Mouse (Mus musculus) olfactory bulb, adult 2 months (tissue): ENCODE results near the gene Igdcc3. TPM values are rescaled to one million over a fixed set of nuclear protein-coding genes. Genes with fewer than 3 reads are reported as not detected.
"Not testable (repeated sequence)": the region's sequence is repeated elsewhere in the genome, so short reads cannot be mapped to it uniquely, and the experiment has no call there.

Source experiments
- H3K27ac ChIP-seq: fragments of 200-500 bp; 2 replicates; pipeline ENCODE4 v1.5.1; 2012; ENCODE audit warnings: low read depth, low read length; ENCODE audit not compliant: insufficient read depth
- H3K4me1 ChIP-seq: fragments of 200-500 bp; 2 replicates; pipeline ENCODE4 v1.6.1; 2012; ENCODE audit warnings: low read length; ENCODE audit not compliant: control insufficient read depth, insufficient read depth
- H3K4me3 ChIP-seq: fragments of 200-500 bp; 2 replicates; pipeline ENCODE4 v1.5.1; 2012; ENCODE audit warnings: mild to moderate bottlenecking, low read depth, low read length, moderate library complexity; ENCODE audit not compliant: insufficient read depth
- CTCF ChIP-seq: fragments of 200-500 bp; IDR thresholded peaks from 2 replicates; pipeline ENCODE4 v1.5.1; 2012; ENCODE audit warnings: low read depth, mild to moderate bottlenecking, low read length, moderate library complexity; ENCODE audit not compliant: insufficient read depth
- POLR2A ChIP-seq: fragments of 200-500 bp; IDR thresholded peaks from 2 replicates; pipeline ENCODE4 v1.6.1; 2012; ENCODE audit warnings: mild to moderate bottlenecking, low read depth, low read length, moderate library complexity; ENCODE audit not compliant: insufficient read depth
- WGBS: fragments of 180-500 bp; shearing (Covaris S2); methylation state at CpG from one replicate; pipeline ENCODE4 v1.1.7; 2018; 5-methylcytosine and 5-hydroxymethylcytosine counted together
- polyA plus RNA-seq: library from polyadenylated mRNA; stranded (reverse); fragments of >200 nt; gene quantifications from 2 replicates; pipeline ENCODE4 v1.2.4, GENCODE M21; 2012; ENCODE audit warnings: low replicate concordance; ENCODE audit not compliant: missing spikeins, insufficient read depth, insufficient read length

Gene Igdcc3
- polyA plus RNA-seq, 1 experiment: not detected

DNA sequence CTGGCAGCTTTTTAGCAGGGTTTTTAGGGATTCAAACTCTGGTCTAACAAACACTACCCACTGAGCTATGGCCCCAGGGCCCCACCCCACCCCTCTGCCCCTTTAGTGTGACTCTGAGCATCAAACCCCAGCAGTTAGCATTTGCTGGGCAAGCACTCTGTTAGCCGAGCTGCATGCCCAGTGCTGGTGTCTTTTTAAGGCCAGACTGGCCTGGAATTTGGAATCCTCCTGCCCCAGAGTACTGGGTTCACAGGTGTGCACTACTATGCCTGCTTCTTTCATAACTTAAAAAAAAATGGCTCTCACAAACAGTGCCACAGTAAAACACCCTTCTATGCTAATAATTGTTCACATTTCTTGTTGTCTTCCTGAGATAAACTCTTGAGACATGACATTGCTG lies 77.9 kb downstream of the Igdcc3 start:
- no peak for TF ChIP-seq POLR2A
- no peak for TF ChIP-seq CTCF
- no peak overlapping the region for H3K4me3 ChIP-seq
- WGBS: 79% methylated on average over 1 of the region's 1 CpGs
- H3K27ac ChIP-seq: no peak overlapping the region
- H3K4me1 ChIP-seq: peaks cover 13% of the 10 kb centered on the region

DNA sequence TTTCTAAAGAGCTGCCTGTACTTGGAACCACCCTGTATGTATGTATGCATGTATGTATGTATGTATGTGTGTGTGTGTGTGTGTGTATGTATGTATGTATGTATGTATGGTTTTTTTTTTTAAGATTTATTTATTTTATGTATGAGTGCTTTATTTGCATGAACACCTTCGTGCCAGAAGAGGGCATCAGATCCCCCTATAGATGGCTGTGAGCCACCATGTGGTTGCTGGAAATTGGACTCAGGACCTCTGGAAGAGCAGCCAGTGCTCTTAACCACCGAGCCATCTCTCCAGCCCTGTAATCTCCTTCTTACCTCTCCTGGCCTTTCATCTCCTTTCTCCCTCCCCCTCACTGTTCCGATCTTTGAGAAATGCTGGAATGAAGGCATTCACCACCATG lies 79.4 kb downstream of the Igdcc3 start:
- H3K27ac ChIP-seq, H3K4me3 ChIP-seq: not testable (repeated sequence)
- WGBS: 49% methylated on average over 3 of the region's 3 CpGs
- peaks cover 11% of the 10 kb centered on the region for H3K4me1 ChIP-seq

DNA sequence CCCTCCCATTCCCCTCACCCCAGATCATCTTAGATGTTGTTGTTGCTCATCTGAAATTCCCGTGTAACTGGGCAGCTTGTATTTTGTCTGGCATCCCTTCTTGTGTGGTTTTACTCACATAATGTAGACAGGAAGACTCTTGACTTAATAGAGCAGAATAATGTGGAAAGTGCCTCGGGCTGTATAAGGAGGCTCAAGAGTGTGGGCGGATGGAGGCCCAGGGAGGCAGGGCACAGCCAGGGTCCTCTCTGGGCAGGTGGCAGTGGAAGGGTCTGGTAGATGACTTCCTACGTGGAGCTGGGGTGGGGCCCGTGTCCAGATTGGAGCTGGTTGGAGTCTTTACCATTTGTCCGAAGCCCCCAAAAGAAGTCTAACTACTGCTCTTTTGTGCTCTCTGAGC lies 82.9 kb downstream of the Igdcc3 start:
- TF ChIP-seq POLR2A (no peak), CTCF (no peak)
- Histone ChIP-seq H3K27ac (no peak overlapping the region), H3K4me3 (no peak overlapping the region), H3K4me1 (peaks cover 2% of the 10 kb centered on the region; the same call in 1 of the 2 replicates)
- 75% methylated on average over 6 of the region's 6 CpGs for WGBS

DNA sequence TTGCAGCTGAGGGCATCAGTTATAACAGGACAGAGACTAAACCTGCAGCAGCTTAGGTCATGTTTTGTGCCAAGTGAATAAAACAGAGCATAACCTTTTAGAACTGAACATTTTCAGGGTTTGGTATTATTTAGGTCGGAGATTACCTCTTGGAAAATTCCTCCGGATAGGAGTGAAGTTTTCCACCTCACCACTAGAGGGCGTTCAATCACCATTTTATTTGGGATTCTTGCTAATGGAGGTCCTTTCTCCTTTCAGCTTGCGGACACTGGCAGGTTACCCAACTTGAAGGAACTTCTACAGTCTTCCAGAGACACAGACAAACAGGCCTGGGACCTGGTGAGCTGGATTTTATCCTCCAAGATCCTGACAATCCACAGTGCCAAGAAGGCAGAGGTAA lies 84.8 kb downstream of the Igdcc3 start:
- no peak overlapping the region for H3K27ac ChIP-seq
- H3K4me1 ChIP-seq: peaks cover 2% of the 10 kb centered on the region; the same call in 1 of the 2 replicates
- no peak overlapping the region for H3K4me3 ChIP-seq
- 34% methylated on average over 4 of the region's 4 CpGs for WGBS
- TF ChIP-seq POLR2A: no peak
- TF ChIP-seq CTCF: peak; percentile 12; the same call in 1 of the 2 replicates

DNA sequence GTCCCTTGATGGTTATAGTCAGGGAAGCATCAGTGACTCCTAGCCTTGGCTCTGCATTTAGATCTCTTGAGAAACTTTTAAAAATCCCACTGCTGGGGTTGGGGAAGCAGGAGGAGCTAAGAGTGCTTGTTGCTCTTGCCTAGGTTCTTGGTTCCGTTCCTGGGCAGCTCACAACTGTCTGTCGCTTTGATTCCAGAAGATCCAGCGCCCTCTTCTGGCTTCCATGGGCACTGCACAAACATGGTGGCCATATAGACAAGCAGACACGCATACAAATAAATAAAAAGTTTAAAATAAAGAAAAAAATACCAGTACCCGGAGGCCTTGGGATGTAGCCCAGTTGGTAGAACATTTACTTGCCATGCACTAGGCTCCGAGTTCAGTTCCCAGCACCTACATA lies 89.3 kb downstream of the Igdcc3 start:
- Histone ChIP-seq H3K27ac (no peak overlapping the region), H3K4me1 (peaks cover 8% of the 10 kb centered on the region; the same call in 1 of the 2 replicates), H3K4me3 (no peak overlapping the region)
- no peak for TF ChIP-seq CTCF
- TF ChIP-seq POLR2A: no peak
- 80% methylated on average over 6 of the region's 6 CpGs for WGBS

DNA sequence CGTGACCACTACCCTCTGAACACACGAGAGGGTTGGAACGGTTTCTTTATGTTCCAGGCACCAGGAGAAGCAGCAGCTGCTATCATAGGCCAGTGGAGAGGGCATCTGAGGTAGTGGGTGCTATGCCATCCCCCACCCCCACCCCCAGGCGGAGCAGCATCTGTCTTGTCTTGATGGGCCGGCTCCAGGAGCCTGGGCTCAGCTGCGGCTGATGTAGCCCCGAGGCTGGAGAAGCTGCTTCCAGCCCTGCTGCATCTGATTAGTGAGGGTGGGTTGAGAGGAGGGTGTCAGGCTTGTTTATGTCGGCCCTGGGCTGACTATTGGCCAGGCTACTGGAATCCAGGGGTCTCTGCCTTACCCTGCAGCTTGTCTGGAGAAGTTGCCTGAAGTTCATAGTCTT lies 90.3 kb downstream of the Igdcc3 start:
- H3K27ac ChIP-seq: no peak overlapping the region
- H3K4me1 ChIP-seq: peaks cover 8% of the 10 kb centered on the region; the same call in 1 of the 2 replicates
- H3K4me3 ChIP-seq: no peak overlapping the region
- TF ChIP-seq POLR2A (no peak), CTCF (no peak)
- WGBS: 52% methylated on average over 8 of the region's 8 CpGs

DNA sequence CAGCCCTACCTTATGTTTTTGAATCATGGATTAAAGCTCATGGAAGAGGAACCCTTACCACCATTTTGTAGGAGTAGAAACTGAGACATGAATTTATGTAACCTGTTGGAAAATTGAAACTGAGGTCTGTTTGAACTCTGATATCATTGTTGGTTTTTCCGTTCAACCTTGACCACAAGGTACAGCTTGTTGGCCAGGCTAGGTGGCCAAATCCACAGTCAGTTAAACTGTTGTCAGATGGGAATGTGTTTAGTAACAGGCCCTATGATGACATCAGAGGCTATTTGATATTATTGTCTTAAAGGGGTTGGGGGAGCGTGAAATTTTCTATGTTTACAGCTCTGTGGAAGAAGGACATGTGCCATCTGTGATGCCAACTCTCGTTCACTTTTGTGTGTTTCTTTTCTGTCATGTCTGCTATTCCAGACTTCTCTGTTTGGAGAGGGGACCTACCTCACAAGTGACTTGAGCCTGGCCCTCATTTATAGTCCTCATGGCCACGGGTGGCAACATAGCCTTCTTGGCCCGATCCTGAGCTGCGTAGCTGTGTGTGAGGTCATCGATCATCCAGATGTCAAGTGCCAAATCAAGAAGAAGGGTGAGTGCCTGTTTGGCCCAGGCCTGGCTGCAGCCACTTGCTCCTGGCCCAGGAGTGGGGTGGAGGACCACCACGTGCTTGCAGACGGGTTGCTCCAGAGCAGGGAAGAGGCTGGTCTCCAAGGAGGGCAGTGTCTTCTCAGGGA lies 92.4 kb downstream of the Igdcc3 start:
- Histone ChIP-seq H3K4me1 (peaks cover 13% of the 10 kb centered on the region; the same call in 1 of the 2 replicates), H3K27ac (no peak overlapping the region), H3K4me3 (no peak overlapping the region)
- TF ChIP-seq POLR2A (no peak), CTCF (no peak)
- WGBS: 95% methylated on average over 9 of the region's 9 CpGs

DNA sequence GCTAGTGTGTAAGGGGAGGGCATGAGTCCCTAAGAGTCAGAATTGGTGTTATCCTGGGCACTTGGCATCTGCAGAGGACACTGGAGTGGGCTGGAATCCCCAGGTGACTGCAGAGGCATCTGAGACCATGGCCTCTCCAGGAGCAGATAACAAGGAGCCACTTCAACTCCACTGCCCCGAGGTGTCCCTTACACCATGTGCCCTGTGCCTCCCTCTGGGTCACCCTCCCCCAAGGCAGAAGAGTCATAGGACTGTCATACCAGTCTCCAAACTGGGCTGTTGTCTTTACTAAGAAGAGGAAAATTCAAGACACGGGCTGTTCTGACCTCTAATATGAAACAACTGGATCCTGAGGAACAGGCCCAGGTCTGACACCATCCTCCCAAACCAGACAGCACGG lies 93.7 kb downstream of the Igdcc3 start:
- TF ChIP-seq CTCF (no peak), POLR2A (no peak)
- Histone ChIP-seq H3K4me3 (no peak overlapping the region), H3K27ac (no peak overlapping the region), H3K4me1 (peaks cover 13% of the 10 kb centered on the region; the same call in 1 of the 2 replicates)
- WGBS: 88% methylated on average over 3 of the region's 3 CpGs

Other genes with a start within 250 kb of the Igdcc3 start
- gene Slc24a1, start 189.6 kb upstream of the Igdcc3 start, polyA plus RNA-seq: not detected in 2 replicates
- gene Ints14, start 180.3 kb upstream of the Igdcc3 start, polyA plus RNA-seq: not detected in 2 replicates
- 150 TPM in 1 of 2 replicates, not detected in the other for gene Hacd3, start 119.5 kb upstream of the Igdcc3 start, polyA plus RNA-seq
- gene Dpp8, start 108.8 kb upstream of the Igdcc3 start, polyA plus RNA-seq: 403 TPM in 1 of 2 replicates, not detected in the other
- gene Igdcc4, start 39.7 kb upstream of the Igdcc3 start, polyA plus RNA-seq: not detected in 2 replicates
- not detected in 2 replicates for gene Parp16, start 54.2 kb downstream of the Igdcc3 start, polyA plus RNA-seq
- gene Cilp, start 124.0 kb downstream of the Igdcc3 start, polyA plus RNA-seq: not detected in 2 replicates
- not detected in 2 replicates for gene Clpx, start 153.1 kb downstream of the Igdcc3 start, polyA plus RNA-seq
- not detected in 2 replicates for gene Pdcd7, start 204.9 kb downstream of the Igdcc3 start, polyA plus RNA-seq
- not detected in 2 replicates for gene Ubap1l, start 219.9 kb downstream of the Igdcc3 start, polyA plus RNA-seq